Mouse (Mus musculus): ENCODE results near the gene Dnaaf1. TPM values are rescaled to one million over a fixed set of nuclear protein-coding genes. Genes with fewer than 3 reads are reported as not detected.

The Dnaaf1 gene
- total and polyA plus RNA-seq, 3 experiments: 0.39 TPM; not detected in 2

GRCm38 (mm10) chr8:119620116-119620840 lies 45.2 kb downstream of the Dnaaf1 start:
- no peaks in the 10 kb centered on the region for H3K36me3 ChIP-seq (ENCODE audit: control insufficient read depth, insufficient read depth, low read length)
- H3K27ac ChIP-seq: peak overlapping the region; percentile 36; the same call in 1 of the 2 replicates
- H3K79me2 ChIP-seq (replicated peaks; ENCODE audit: control insufficient read depth, insufficient read depth, low read length): no peaks in the 10 kb centered on the region
- no peaks in the 10 kb centered on the region for H3K27me3 ChIP-seq (ENCODE audit: control insufficient read depth, insufficient read depth, low read length)
- no peaks in the 10 kb centered on the region; the same call in 1 of the 2 replicates for H3K4me1 ChIP-seq (ENCODE audit: control insufficient read depth, insufficient read depth, low read length)
- 74% methylated on average over 6 of the region's 6 CpGs for WGBS
- no peak for DNase-seq
- no peak overlapping the region for H3K9ac ChIP-seq (ENCODE audit: low read depth, low read length)
- H3K4me3 ChIP-seq: no peak overlapping the region
- intact Hi-C loops (cut with DNase I): no loop called here
- TF ChIP-seq CTCF (IDR thresholded peaks at IDR 0.05) (no peak), EP300 (IDR thresholded peaks at IDR 0.05; ENCODE audit: insufficient read depth, low read depth, low read length) (no peak), POLR2A (IDR thresholded peaks at IDR 0.05; ENCODE audit: insufficient read depth, low read depth, low read length) (no peak)

- intact Hi-C loops (cut with DNase I): no loop called here
- no peak for DNase-seq
These were observed 45.9 kb downstream of the Dnaaf1 start for GRCm38 (mm10) chr8:119620848-119621465.

DNA sequence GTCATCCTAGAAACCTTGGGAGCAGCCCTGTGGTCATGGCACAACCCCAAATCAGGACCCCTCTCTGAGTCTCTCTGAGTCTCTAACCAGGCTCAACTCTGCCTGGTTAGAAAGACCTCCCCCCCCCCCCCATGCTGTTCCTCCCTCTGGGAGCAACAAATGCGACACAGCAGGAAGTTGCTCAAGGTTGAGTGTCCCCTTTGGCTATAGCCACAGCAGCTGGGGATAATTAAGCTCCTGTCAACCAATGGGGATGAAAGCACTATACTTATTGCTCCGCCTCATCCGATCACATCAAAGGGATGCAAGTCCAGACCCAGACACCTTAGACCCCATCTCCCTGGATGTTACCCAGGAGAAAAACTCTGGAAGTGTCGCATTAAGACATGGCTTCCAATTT lies 47.5 kb downstream of the Dnaaf1 start:
- Histone ChIP-seq H3K36me3 (ENCODE audit: control insufficient read depth, insufficient read depth, low read length) (no peaks in the 10 kb centered on the region), H3K79me2 (replicated peaks; ENCODE audit: control insufficient read depth, insufficient read depth, low read length) (no peaks in the 10 kb centered on the region), H3K4me3 (no peak overlapping the region), H3K27me3 (ENCODE audit: control insufficient read depth, insufficient read depth, low read length) (no peaks in the 10 kb centered on the region), H3K27ac (no peak overlapping the region), H3K4me1 (ENCODE audit: control insufficient read depth, insufficient read depth, low read length) (no peaks in the 10 kb centered on the region; the same call in 1 of the 2 replicates), H3K9ac (ENCODE audit: low read depth, low read length) (no peak overlapping the region)
- 69% methylated on average over 4 of the region's 4 CpGs for WGBS
- intact Hi-C loops (cut with DNase I): no loop called here
- no peak for TF ChIP-seq POLR2A (IDR thresholded peaks at IDR 0.05; ENCODE audit: insufficient read depth, low read depth, low read length)
- TF ChIP-seq EP300 (IDR thresholded peaks at IDR 0.05; ENCODE audit: insufficient read depth, low read depth, low read length): no peak
- TF ChIP-seq CTCF (IDR thresholded peaks at IDR 0.05): no peak
- no peak for DNase-seq

More at GRCm38 (mm10) chr8:119620848-119621465, 45.9 kb downstream of the Dnaaf1 start:
- Histone ChIP-seq H3K27ac (peak overlapping the region; percentile 52), H3K79me2 (replicated peaks; ENCODE audit: control insufficient read depth, insufficient read depth, low read length) (no peaks in the 10 kb centered on the region), H3K36me3 (ENCODE audit: control insufficient read depth, insufficient read depth, low read length) (no peaks in the 10 kb centered on the region), H3K4me3 (no peak overlapping the region), H3K9ac (ENCODE audit: low read depth, low read length) (no peak overlapping the region), H3K27me3 (ENCODE audit: control insufficient read depth, insufficient read depth, low read length) (no peaks in the 10 kb centered on the region), H3K4me1 (ENCODE audit: control insufficient read depth, insufficient read depth, low read length) (no peaks in the 10 kb centered on the region; the same call in 1 of the 2 replicates)
- no peak; the same call in 1 of the 2 replicates for TF ChIP-seq POLR2A (IDR thresholded peaks at IDR 0.05; ENCODE audit: insufficient read depth, low read depth, low read length)
- peak; percentile 84; the same call in 1 of the 2 replicates for TF ChIP-seq EP300 (IDR thresholded peaks at IDR 0.05; ENCODE audit: insufficient read depth, low read depth, low read length)
- no peak for TF ChIP-seq CTCF (IDR thresholded peaks at IDR 0.05)
- 63% methylated on average over 14 of the region's 14 CpGs for WGBS

- H3K27ac ChIP-seq: no peak overlapping the region
- DNase-seq: no peak
- no peaks in the 10 kb centered on the region; the same call in 1 of the 2 replicates for H3K4me1 ChIP-seq (ENCODE audit: control insufficient read depth, insufficient read depth, low read length)
- TF ChIP-seq POLR2A (IDR thresholded peaks at IDR 0.05; ENCODE audit: insufficient read depth, low read depth, low read length): no peak
- TF ChIP-seq CTCF (IDR thresholded peaks at IDR 0.05): no peak
- TF ChIP-seq EP300 (IDR thresholded peaks at IDR 0.05; ENCODE audit: insufficient read depth, low read depth, low read length): no peak
- 70% methylated on average over 8 of the region's 8 CpGs for WGBS
- no peaks in the 10 kb centered on the region for H3K27me3 ChIP-seq (ENCODE audit: control insufficient read depth, insufficient read depth, low read length)
- H3K9ac ChIP-seq (ENCODE audit: low read depth, low read length): no peak overlapping the region
- no peaks in the 10 kb centered on the region for H3K79me2 ChIP-seq (replicated peaks; ENCODE audit: control insufficient read depth, insufficient read depth, low read length)
- H3K36me3 ChIP-seq (ENCODE audit: control insufficient read depth, insufficient read depth, low read length): no peaks in the 10 kb centered on the region
- no peak overlapping the region for H3K4me3 ChIP-seq
- intact Hi-C loops (cut with DNase I): no loop called here
These were observed 48.0 kb downstream of the Dnaaf1 start for GRCm38 (mm10) chr8:119623061-119623460.

DNA sequence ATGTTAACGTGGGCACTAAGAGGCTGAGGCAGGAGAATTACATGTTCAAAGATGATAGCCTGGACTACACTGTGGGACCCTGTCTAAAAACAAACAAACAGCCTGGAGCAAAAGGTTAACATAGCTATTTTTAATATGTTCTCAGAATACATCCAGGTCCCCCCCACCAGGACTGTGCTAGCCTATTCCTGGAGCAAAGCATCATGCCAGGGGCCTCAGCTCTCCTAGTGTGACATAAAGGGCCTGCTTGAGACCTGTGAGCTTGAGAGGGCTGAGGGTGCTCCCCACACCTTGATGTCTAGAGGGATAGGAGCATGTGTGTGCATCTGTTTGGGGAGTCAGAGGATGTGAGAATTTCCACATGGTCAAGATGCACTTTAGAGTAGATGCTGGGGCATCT lies 48.7 kb downstream of the Dnaaf1 start:
- Histone ChIP-seq H3K27me3 (ENCODE audit: control insufficient read depth, insufficient read depth, low read length) (no peaks in the 10 kb centered on the region), H3K27ac (no peak overlapping the region), H3K4me3 (no peak overlapping the region), H3K36me3 (ENCODE audit: control insufficient read depth, insufficient read depth, low read length) (no peaks in the 10 kb centered on the region), H3K9ac (ENCODE audit: low read depth, low read length) (no peak overlapping the region), H3K4me1 (ENCODE audit: control insufficient read depth, insufficient read depth, low read length) (no peaks in the 10 kb centered on the region; the same call in 1 of the 2 replicates), H3K79me2 (replicated peaks; ENCODE audit: control insufficient read depth, insufficient read depth, low read length) (no peaks in the 10 kb centered on the region)
- DNase-seq: no peak
- 70% methylated on average over 1 of the region's 1 CpGs for WGBS
- intact Hi-C loops (cut with DNase I): no loop called here
- TF ChIP-seq CTCF (IDR thresholded peaks at IDR 0.05) (no peak), POLR2A (IDR thresholded peaks at IDR 0.05; ENCODE audit: insufficient read depth, low read depth, low read length) (no peak), EP300 (IDR thresholded peaks at IDR 0.05; ENCODE audit: insufficient read depth, low read depth, low read length) (no peak)

DNA sequence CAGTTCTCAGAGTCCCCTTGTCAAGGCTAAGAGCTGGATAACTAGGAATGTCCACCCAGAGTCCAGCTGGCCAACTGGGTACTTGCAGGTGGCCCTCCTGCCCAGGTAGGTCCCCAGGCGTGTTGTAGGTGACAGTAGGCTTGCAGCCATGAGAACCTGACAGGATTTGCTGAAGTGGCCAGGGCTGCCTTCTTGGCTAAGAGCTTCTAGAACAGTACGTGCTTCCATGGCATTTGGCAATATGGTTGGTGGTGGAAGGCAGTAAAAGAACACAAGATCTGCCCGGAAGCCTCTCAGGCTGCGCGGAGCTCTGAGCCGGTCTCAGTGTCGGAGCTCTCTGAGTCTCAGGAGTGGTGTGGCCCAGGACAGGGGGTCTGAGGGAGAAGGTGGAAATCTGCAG lies 49.9 kb downstream of the Dnaaf1 start:
- H3K4me3 ChIP-seq: no peak overlapping the region
- H3K9ac ChIP-seq (ENCODE audit: low read depth, low read length): no peak overlapping the region
- H3K27ac ChIP-seq: no peak overlapping the region
- intact Hi-C loops (cut with DNase I): no loop called here
- H3K79me2 ChIP-seq (replicated peaks; ENCODE audit: control insufficient read depth, insufficient read depth, low read length): no peaks in the 10 kb centered on the region
- DNase-seq: no peak
- H3K36me3 ChIP-seq (ENCODE audit: control insufficient read depth, insufficient read depth, low read length): no peaks in the 10 kb centered on the region
- H3K4me1 ChIP-seq (ENCODE audit: control insufficient read depth, insufficient read depth, low read length): no peaks in the 10 kb centered on the region; the same call in 1 of the 2 replicates
- no peaks in the 10 kb centered on the region for H3K27me3 ChIP-seq (ENCODE audit: control insufficient read depth, insufficient read depth, low read length)
- TF ChIP-seq EP300 (IDR thresholded peaks at IDR 0.05; ENCODE audit: insufficient read depth, low read depth, low read length): no peak
- TF ChIP-seq POLR2A (IDR thresholded peaks at IDR 0.05; ENCODE audit: insufficient read depth, low read depth, low read length): no peak
- 90% methylated on average over 7 of the region's 7 CpGs for WGBS

Data from heart, adult 2 months (tissue).